Mouse (Mus musculus) lung, adult 2 months (tissue): Measurements from ENCODE around the gene Spink2.

ENCODE experiments used
- CTCF ChIP-seq: fragments of 200-500 bp; IDR thresholded peaks from 2 replicates; pipeline ENCODE4 v1.5.1; 2011; ENCODE audit warnings: mild to moderate bottlenecking, low read length, control low read depth; ENCODE audit not compliant: insufficient read depth
- POLR2A ChIP-seq: fragments of 200-500 bp; IDR thresholded peaks from 2 replicates; pipeline ENCODE4 v1.6.1; 2011; ENCODE audit warnings: low read depth, mild to moderate bottlenecking, control low read depth, low read length, borderline replicate concordance; ENCODE audit errors: extremely low read depth

- no peak for TF ChIP-seq POLR2A
- no peak for TF ChIP-seq CTCF
Measured at GRCm38 (mm10) chr5:77170593-77170992, 40.7 kb downstream of the Spink2 start.
